Mouse (Mus musculus) gastrocnemius, adult 8-10 months (tissue): ENCODE data around the gene Tle4. TPM values are rescaled to one million over a fixed set of nuclear protein-coding genes. Genes with fewer than 3 reads are reported as not detected.
"Not testable (repeated sequence)": the region's sequence is repeated elsewhere in the genome, so short reads cannot be mapped to it uniquely, and the experiment has no call there.

Experiments used
- DNase-seq, 2 experiments: peaks; one replicate each; pipeline ENCODE4 v3.0.0; 2022; ENCODE audit warnings: low spot score in 2 of 2
- total RNA-seq, 4 experiments: library from RNA; stranded (reverse); gene quantifications; 2 replicates each; pipeline ENCODE4 v1.2.4; 2022

Tle4 gene
- 10 to 100 TPM; 15.0 to 17.9 (median 16.5) TPM for total RNA-seq

DNA sequence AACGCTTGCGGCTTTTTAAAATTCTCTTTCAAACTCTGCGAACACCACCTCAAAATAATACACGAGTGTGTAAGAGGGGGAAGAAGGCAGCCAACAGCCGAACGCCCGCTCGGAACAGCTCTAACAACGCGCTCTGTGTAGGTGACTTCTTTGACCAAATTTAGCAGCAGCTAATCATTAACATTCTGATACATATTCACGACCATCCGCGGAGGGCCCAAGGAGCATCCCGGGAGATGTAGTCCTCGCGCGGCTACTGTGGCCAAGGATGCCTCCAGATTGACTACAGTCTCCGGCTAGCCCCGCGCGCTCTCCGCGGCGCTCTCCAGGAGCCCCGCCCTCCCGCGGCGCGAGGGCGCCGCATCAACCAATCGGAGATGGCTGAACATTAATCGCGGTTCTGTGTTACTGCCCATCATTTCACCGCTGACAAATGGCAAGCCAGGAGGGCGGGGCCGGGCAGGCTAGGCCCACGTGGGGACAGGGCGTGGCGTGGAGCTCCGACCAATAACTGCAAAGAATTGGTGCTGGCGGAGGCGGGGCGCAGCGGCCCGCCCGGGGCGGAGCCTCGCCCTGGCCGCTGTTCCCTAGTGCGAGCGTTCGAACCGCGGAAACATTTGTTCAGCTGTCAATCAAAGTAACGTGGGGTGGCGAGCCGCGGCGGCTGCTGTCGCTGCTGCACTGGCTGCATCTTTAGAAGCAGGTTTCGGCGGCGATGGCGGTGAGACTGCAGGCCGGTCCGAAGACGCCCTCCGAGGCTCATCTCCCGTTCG, at the start of gene Tle4:
Tle4 (minus strand) TSS at position 135 of the 773 bp plus-strand sequence.
- DNase-seq, result peak; percentile 100

DNA sequence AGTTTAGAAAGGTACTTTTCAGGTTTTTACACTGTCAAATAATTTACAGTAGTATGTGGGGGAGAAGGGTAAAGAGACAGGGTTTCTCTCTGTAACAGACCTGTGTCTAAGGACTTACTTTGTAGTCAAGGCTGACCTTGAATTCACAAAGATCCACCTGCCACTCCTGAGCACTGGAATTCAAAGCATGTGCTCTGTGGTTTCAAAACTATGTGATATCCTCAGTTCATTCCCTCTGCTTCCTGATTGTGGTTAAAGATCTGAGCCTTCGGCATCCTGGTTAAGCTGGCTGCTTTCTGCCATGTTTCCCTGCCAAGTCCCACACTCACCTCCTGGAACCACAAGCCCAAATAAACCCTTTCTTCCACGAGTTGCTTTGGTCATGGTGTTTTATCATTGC, 47.8 kb upstream of the Tle4 start:
- DNase-seq, result no peak

DNA sequence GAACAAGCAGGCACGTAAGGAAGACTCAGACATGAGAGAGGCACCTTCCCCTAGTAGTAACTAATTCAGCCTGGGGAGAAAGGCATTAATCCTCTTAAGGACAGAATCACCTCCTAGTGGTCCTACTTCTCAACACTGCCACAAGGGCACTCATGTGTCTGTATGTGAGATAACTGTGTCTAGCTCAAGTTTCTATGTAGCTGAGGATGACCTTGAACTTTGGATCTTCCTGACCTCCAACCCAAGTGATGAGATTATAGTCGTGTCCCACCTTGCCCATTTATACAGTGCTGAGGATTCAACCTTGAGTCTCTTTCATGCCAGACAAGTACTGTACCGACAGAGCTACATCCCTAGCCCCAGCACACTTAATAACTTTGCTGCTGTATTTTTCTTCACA, 46.9 kb upstream of the Tle4 start:
- no peak for DNase-seq

DNA sequence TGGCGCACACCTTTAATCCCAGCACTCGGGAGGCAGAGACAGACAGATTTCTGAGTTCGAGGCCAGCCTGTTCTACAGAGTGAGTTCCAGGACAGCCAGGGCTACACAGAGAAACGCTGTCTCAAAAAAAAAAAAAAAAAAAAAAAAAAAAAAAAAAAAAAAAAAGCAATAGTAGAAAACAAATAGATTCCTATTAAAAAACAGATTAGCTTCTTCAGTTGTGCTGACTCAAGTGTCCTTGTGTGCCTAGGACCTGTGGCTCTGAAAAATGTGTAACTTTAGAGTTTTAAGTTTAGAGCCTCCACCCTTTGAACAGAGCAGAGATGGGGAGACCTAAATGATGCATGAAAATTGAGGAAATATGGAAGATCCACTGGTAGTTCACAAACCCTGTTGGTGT, 45.2 kb upstream of the Tle4 start:
- not testable (repeated sequence) for DNase-seq

DNA sequence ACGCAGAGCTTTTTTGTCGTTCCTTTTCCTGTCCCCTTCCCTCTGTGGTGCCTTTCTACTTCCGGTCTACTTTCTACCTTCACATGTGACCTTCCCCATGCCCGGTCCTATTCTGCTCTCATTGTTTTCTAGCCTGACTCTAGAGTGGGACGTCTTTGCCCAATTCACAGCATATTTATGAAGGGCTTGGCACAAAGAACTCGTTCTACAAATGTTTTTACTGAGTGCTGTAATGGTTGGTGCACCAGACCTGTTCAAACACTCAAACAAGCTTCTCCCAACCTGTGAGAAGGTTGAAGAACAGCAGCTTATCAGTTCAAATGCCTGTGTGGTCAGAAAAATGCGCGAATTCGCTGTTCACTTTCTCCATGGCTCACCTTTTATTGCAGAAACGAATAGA, 44.8 kb upstream of the Tle4 start:
- no peak for DNase-seq

DNA sequence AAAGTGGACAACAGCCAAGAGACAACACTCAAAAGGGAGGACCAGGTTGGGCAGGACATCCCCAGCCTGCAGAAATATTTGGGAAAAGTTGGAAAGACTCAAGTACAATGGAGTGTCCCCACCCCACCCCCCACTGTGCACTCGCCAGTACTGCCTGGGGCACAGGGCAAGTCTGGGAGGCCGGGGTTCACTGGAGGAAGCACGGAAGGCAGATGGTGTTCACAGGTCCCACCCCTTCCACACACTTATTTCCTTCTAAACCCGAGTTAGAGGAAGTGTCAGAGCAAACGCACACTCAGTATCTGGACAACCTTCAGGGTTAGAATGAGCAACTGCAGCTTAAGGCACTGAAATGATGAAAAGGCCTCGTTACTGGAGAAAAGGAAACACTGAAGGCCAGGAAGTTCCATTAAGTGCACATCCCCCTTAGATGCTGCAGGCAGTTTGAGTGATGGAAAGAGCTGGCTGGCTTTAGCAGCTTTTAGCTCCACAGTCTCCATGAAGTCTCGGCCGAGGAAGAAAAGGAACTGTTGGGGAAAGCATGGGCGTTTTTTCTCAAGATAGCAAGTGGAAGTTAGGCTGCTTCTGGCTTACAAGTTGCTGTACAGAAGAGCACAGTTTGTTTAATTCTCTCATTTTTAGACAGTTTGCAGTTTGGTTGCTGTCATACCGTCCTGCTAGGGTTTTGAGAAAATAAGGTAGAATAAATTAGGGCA, 37.5 kb upstream of the Tle4 start:
- DNase-seq, result no peak

DNA sequence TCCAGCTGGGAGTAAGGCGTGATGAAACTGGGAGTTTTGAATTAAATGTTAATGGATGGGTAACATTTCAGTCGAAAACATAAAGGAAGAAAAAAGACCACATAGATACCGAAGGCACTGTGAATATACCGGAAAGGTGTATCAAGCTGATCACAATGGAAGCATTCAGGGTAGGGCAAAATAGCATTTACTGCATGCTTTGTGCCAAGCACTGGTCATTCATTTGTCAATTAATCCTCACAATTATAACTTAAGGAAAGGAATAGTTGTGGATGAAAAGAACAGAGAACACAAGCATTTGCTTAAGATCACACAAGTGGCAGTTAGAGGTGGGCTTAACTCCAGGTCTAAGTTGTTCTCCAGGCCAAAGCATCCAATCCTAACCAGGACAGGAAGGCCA, 25.5 kb upstream of the Tle4 start:
- no peak for DNase-seq

DNA sequence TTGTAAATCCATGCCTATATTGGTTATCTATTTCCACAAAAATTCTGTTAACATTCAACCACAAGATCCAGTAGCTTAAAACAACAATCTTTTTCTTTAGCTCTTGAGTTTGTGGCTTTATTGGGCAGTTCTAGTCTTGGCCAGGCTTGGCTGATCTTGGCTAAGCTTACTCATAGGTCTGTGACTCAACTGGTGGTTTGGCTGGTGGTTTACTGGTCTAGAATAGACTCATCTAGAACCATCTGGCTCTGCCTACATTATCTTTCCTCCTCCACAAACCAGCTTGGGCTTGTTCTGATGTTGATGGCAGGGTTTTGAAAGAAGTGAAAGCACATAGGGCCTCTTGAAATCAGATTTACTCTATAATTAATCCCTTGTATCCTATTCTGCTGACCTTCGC, 22.7 kb upstream of the Tle4 start:
- DNase-seq, result no peak

DNA sequence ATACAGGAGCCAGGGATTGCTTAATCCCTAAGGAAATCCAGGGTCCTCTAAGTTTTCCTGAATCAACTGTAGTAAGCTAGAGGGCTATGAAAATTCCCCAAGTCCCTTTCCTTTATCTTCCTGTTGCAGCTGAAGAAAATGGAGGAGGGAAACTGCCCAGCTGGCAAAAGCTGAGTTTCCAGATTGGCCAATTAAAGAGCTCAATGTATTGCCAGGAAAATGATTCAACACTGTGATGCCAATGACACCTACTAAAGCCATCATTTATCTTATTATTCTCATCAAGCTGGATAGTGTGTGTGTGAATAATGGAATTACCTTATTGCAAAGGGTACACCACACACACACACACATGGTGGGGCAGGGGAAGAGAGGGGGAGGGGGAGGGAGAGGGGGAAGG, 22.0 kb upstream of the Tle4 start:
- no peak for DNase-seq

DNA sequence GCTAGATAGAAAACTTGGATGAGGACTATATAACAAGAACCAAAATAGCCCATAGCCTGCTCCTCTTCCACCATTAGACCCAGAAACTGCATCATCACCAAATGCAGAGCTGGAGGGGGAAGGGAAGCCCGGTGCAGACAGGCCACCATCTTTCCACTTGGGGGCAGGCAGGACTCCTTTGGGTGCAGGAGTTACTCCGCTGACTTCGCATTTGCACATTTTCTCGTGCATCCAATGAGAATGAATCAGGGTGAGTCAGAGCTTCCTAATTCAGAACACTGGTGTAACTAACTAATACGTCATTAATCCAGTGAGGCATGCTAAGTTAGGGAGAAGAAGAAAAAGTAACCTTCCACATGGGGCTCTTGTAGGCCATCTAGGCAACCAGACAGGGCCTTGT, 17.0 kb upstream of the Tle4 start:
- DNase-seq, result no peak

DNA sequence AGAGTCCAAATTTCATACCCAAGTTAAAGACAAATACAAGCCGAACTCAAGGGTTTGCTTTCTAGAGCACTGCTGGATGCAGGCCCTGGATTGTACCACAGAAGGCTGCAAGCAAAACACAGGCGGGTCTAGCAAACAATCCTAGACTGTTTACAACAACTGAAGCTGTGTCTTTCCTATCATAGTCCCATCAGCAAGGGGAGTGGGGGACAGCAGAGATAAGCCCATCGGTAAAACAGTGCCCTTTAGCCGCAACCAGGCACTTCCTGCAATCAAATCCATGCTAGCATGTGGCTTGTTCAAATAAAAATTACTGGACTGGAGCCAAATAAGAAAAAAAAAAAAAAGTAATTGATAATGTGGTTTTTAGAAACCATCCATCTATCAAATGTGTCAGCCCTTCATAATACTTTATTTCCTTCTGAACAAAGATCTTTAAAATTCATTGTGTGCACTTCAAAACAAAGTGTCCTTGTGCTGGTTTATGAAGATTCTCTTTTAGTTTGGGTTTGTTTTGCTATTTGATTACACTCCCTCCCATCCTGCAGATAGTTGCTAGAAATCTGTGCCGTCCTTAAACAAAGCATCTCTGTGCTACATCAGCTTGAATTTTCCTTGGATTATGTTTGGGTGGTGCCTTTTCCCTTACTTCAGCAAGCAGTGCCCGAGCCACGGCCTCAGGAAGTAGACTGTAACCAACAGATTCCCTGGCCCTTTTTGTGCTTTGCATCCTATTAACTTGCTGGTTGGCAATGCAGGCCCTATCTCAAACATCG, 12.9 kb upstream of the Tle4 start:
- DNase-seq, result no peak

DNA sequence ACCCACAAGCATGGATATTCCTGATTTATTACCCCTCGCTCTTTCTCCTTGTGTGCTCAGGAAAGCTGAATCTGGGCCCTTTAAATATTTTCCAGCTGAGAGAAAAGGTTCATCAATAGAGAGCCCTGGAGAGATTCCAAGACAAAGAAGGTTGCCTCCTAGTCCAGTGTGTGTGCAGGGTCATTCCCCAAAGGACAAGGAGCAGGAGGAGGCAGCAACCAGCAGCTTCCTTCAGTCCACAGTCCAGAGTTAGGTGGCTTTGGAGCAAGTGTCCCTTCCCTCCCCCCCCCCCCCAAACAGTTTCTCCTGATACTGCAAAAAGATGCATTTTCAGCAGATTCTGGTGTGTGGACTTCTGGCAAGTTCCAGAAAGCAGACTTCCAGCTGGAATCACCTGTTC, 3.0 kb upstream of the Tle4 start:
- DNase-seq, result no peak

DNA sequence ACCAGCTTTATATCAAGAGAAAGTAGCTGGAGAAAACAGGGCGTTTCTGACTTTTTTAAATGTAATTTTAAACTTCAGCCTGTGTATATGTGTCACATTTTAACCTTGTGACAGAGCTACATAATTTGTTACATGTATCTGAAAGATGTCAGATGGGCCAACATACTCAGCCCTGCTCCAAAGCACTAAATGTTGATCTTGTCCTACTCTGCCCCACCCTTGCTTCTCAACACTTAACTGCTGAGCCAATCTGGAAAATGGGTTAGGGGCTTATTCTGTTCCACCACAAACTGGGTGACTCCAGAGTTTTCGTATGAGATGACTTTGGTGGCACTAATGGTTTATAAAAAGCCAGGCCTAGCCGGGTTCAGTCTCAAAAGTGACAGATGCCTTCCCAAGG, 2.5 kb upstream of the Tle4 start:
- no peak for DNase-seq

DNA sequence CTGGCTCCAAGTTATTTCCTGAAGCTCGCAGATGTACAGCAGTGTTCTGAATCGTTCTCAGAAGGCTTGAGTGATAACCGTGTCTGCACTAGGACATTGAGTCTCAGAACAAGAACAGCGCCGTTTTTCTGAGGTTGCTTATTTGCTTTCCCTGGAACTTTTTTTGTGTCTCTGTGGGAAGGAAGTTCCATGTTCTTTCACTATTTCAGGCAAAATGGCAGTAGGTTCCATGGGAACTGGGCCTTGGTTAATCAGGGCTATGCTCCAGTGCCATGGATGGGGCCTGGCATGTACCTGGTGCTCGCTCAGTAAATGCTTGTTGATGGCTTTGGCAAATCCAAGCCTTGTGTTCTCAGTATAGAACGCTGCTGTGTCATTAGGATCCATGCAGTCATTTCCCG, 2.0 kb upstream of the Tle4 start:
- no peak for DNase-seq

DNA sequence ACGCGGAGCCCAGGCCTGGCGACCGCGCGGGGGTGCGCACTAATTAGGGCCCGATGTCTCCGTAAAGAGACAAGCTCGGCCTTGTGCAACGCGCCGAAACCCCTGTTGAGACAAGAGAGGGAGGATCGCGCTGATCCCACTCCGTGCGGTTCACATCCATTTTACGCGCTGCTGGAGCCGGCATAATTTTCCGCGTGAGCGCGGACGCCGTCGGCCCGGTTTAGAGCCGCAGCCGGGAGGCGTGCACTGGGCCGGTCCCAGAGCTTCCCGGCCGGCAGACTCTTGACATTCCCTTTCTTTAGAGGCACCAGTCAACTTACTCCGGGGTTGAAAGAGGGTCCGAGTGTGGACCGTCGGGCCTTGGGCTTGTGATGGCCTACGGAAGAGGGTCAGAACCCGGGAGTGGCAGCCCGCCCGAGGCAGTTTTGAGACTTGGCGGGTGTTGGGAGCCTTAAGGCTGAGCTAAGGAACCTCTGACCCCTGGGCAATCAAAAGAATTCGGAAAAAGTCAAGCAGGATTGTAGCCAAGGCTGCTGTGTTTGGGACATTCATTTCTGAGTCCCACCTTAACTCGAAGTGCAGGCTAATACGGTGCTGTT, 938 bp upstream of the Tle4 start:
- no peak for DNase-seq

DNA sequence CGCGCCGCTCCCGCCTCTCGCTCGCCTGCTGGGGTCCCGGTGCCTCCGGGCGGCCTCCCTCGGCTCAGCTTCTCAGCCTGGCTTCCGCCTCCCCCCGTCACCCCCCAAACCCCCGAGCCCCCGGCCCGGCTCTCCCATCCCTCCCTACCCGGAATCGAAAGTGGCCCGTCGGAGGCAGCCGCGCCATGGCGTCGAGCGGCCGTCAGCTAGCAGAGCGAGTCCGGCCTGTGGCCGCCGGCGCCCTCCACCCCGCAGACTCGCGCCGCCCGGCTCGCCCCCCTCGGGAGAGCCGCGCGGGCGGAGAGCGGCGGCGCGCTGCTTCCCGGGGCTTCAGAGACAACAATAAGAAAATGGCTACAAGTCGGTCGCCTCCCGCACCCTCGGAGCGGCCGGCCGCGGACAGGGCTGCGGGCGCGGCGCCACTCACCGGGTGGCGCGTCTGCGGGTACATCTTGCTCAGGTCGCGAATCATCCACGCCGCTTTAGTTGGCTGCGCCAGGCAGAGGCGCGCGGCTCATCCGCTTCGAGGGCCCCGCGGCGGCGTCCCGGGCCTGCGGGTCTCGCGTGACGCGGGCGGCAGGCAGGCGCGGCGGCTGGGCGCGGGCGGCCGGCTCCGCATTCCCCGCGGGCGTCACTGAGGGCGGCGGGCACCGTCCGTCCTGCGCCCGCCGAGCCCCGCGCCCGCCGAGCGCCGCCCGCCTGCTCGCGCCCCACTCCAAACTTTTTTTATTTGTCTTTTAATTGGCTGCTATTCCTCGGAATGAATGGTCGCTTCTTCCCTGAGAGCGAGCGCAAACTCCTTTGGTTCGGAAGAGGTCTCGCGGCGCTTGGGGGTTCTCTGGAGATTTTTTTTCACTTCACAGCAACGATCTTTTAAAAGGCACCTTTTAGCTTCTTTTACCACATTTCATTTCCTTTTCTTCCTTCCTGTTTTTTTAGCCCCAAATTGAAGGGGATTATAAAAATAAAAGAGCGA, 622 bp downstream of the Tle4 start:
- DNase-seq, result peak; percentile 30 to 33

DNA sequence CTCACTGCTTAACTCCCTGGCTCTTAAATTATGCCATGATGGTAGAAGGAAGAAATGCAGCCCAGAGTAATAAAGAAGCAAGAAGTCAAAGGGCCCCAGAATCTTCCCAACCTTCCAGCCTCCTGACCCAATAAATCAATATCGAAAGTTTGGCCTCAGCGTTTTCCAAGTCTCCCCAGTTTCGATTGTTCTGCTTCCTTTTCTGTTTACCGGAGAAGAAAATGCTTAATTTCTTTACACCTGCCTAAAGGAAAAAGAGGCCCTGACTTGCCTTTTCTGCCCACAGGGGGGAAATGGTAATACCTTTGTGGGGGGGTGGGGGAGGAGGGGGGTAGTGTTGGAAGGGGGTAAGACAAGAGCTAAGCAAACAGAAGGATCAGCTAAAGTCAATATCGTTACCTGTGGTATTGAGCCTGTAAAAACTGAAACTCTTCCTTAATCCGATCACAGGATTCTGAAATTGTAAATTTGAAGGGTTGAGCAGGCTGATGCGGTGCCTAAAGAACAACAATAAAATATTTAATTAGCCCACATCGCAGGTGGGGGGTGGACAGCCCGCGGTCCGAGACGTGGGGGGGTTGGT, 1.4 kb downstream of the Tle4 start:
- DNase-seq, result no peak

DNA sequence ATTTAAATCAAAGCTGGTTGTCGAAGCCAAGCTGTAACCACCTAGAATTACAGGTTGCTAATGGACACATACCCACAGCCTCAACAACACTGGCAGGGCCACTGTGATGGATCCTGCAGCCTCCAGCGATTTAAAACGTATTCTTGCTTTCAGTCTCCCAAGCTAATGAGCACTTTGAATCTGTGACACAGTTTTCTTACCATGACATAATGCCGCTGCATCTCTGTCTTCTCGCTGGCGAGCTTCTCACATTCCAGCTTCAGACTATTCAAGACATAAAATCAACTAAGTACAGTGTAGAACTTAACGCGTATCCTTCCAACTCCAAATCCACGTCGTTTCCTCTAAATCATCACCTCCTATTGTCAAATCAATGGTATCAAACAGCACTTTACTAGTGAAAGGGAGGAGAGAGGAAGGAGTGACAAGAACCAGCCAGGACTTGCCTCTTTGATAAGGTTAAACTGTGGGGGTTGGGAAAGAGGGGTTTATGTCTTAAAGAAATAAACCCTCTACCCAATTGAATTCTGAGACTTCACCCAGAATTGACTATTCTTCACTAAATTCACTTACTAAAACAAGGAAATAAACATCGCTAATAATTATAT, 2.4 kb downstream of the Tle4 start:
- no peak for DNase-seq

DNA sequence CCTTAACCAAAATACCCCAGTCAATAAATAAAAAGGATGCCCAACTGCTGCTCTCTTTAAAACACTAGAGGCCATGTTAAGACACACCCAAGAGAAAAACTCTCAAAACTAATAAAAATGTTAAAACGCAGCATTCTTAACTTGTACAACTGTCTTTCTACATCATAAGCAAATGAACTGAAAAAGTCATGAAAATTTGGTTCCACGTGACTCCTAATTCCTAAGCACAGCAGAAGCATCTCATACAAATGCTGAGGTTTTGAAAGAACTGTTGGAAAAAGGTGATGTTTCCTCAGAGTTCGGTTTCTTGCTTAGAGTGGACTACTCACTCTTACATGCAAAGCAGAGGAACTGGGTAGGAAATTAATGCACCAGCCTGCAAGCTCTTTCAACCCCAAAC, 3.3 kb downstream of the Tle4 start:
- no peak for DNase-seq
